Mouse (Mus musculus): ENCODE results near the gene Slc6a16. TPM values are rescaled to one million over a fixed set of nuclear protein-coding genes. Genes with fewer than 3 reads are reported as not detected.

Gene Slc6a16
- polyA plus RNA-seq, 1 experiment from 2014 or later = 0.11 TPM

- DNase-seq (ENCODE audit: low spot score) (no peak), ATAC-seq (ENCODE audit: insufficient read depth, low FRiP score, low TSS enrichment) (no peak)
- no peak overlapping the region for H3K4me3 ChIP-seq (ENCODE audit: low read depth, low read length)
- H3K27me3 ChIP-seq (ENCODE audit: control insufficient read depth, insufficient read depth, low read length) = no peaks in the 10 kb centered on the region
- no peak overlapping the region for H3K4me2 ChIP-seq (ENCODE audit: low read depth)
- H3K36me3 ChIP-seq (ENCODE audit: control insufficient read depth, insufficient read depth, low read length) = no peaks in the 10 kb centered on the region
- H3K9ac ChIP-seq (ENCODE audit: low read length) = no peak overlapping the region
- no peaks in the 10 kb centered on the region for H3K9me3 ChIP-seq (ENCODE audit: control insufficient read depth, low read length)
- WGBS = 65% methylated on average over 11 of the region's 11 CpGs
- H3K4me1 ChIP-seq (ENCODE audit: control insufficient read depth, insufficient read depth, low read length) = no peaks in the 10 kb centered on the region
- no peak overlapping the region for H3K27ac ChIP-seq (ENCODE audit: low read depth, low read length)
Measured at GRCm38 (mm10) chr7:45257063-45257840, 16.4 kb downstream of the Slc6a16 start.

DNA sequence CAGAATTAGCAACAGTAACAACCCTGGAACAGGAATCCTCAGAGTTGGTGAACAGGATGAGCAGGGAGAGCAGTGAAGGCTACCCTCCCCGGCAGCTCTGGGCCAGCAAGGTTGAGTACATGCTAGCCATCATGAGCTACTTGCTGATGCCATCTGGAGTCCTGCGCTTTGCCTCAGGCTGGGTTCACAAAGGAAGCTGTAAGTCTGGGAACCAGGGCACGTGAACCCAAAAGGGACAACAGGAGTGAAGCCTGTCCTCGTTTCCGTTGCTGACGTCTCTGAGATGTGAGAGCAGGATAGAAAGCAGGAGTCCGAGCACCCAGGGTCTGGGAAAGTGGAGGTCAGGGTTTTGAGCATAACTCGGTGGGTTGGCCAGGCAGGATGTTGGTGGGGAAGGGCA is 18.4 kb downstream of the Slc6a16 start:
- 85% methylated on average over 8 of the region's 8 CpGs for WGBS
- ATAC-seq (ENCODE audit: insufficient read depth, low FRiP score, low TSS enrichment) (no peak), DNase-seq (ENCODE audit: low spot score) (no peak)
- no peak overlapping the region for H3K4me2 ChIP-seq (ENCODE audit: low read depth)
- H3K9ac ChIP-seq (ENCODE audit: low read length) = no peak overlapping the region
- H3K36me3 ChIP-seq (ENCODE audit: control insufficient read depth, insufficient read depth, low read length) = no peaks in the 10 kb centered on the region
- H3K27ac ChIP-seq (ENCODE audit: low read depth, low read length) = no peak overlapping the region
- H3K4me1 ChIP-seq (ENCODE audit: control insufficient read depth, insufficient read depth, low read length) = no peaks in the 10 kb centered on the region
- no peaks in the 10 kb centered on the region for H3K9me3 ChIP-seq (ENCODE audit: control insufficient read depth, low read length)
- H3K4me3 ChIP-seq (ENCODE audit: low read depth, low read length) = no peak overlapping the region
- H3K27me3 ChIP-seq (ENCODE audit: control insufficient read depth, insufficient read depth, low read length) = no peaks in the 10 kb centered on the region

DNA sequence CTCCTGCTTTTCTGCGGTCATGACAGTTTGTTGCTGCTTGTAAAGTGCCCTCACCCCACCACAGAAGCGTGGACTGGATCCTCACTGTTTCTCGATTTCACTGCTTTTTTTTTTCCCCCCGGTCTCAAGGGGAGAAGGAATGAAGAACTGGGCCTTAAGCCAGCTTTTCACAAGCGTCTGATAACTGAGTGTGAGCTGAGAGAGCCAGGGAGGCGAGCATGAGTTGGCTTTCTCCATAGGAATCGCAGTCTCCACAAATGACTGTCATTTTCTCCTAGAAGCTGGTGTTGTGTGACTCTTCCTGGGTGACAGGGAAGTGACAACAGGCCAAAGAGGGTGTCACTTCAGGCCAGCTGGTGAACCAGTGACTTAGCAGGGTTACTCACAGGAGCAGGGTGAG is 21.4 kb downstream of the Slc6a16 start:
- ATAC-seq (ENCODE audit: insufficient read depth, low FRiP score, low TSS enrichment) = no peak
- Histone ChIP-seq H3K9ac (ENCODE audit: low read length) (no peak overlapping the region), H3K36me3 (ENCODE audit: control insufficient read depth, insufficient read depth, low read length) (no peaks in the 10 kb centered on the region), H3K9me3 (ENCODE audit: control insufficient read depth, low read length) (no peaks in the 10 kb centered on the region), H3K4me1 (ENCODE audit: control insufficient read depth, insufficient read depth, low read length) (no peaks in the 10 kb centered on the region), H3K27ac (ENCODE audit: low read depth, low read length) (no peak overlapping the region), H3K4me3 (ENCODE audit: low read depth, low read length) (no peak overlapping the region), H3K4me2 (ENCODE audit: low read depth) (no peak overlapping the region), H3K27me3 (ENCODE audit: control insufficient read depth, insufficient read depth, low read length) (no peaks in the 10 kb centered on the region)
- 63% methylated on average over 7 of the region's 7 CpGs for WGBS
- no peak for DNase-seq (ENCODE audit: low spot score)

GRCm38 (mm10) chr7:45263006-45263607 is 22.2 kb downstream of the Slc6a16 start:
- Histone ChIP-seq H3K27me3 (ENCODE audit: control insufficient read depth, insufficient read depth, low read length) (no peaks in the 10 kb centered on the region), H3K9me3 (ENCODE audit: control insufficient read depth, low read length) (no peaks in the 10 kb centered on the region), H3K4me2 (ENCODE audit: low read depth) (no peak overlapping the region), H3K9ac (ENCODE audit: low read length) (no peak overlapping the region), H3K4me3 (ENCODE audit: low read depth, low read length) (no peak overlapping the region), H3K4me1 (ENCODE audit: control insufficient read depth, insufficient read depth, low read length) (no peaks in the 10 kb centered on the region), H3K36me3 (ENCODE audit: control insufficient read depth, insufficient read depth, low read length) (no peaks in the 10 kb centered on the region), H3K27ac (ENCODE audit: low read depth, low read length) (no peak overlapping the region)
- WGBS = 76% methylated on average over 7 of the region's 7 CpGs
- DNase-seq (ENCODE audit: low spot score) (no peak), ATAC-seq (ENCODE audit: insufficient read depth, low FRiP score, low TSS enrichment) (no peak)

- no peaks in the 10 kb centered on the region for H3K36me3 ChIP-seq (ENCODE audit: control insufficient read depth, insufficient read depth, low read length)
- H3K9me3 ChIP-seq (ENCODE audit: control insufficient read depth, low read length) = no peaks in the 10 kb centered on the region
- WGBS = 79% methylated on average over 3 of the region's 3 CpGs
- H3K4me1 ChIP-seq (ENCODE audit: control insufficient read depth, insufficient read depth, low read length) = no peaks in the 10 kb centered on the region
- H3K27me3 ChIP-seq (ENCODE audit: control insufficient read depth, insufficient read depth, low read length) = no peaks in the 10 kb centered on the region
- DNase-seq (ENCODE audit: low spot score) = no peak
- H3K4me2 ChIP-seq (ENCODE audit: low read depth) = no peak overlapping the region
- no peak overlapping the region for H3K27ac ChIP-seq (ENCODE audit: low read depth, low read length)
- no peak for ATAC-seq (ENCODE audit: insufficient read depth, low FRiP score, low TSS enrichment)
- H3K4me3 ChIP-seq (ENCODE audit: low read depth, low read length) = no peak overlapping the region
- no peak overlapping the region for H3K9ac ChIP-seq (ENCODE audit: low read length)
Measured at GRCm38 (mm10) chr7:45264348-45264747, 23.5 kb downstream of the Slc6a16 start.

DNA sequence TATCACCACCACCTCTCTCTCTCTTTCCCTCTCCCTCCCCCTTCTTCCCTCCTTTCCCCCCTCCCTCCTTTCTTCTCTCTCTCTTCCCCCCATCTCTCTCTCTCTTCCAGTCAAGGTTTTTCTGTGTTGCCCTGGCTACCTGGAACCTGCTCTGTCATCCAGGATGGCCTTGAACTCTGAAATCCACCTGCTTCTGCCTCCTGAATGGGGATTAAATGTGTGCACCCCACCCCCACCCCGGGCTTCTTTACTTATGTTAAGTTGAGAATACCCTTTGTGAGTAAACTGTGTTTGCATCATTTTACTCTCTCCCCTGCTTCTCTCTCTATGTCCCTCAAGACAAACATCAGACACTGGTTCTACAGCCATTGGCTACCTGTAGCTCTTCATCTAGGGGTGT is 24.6 kb downstream of the Slc6a16 start:
- Histone ChIP-seq H3K4me1 (ENCODE audit: control insufficient read depth, insufficient read depth, low read length) (no peaks in the 10 kb centered on the region), H3K4me3 (ENCODE audit: low read depth, low read length) (no peak overlapping the region), H3K27me3 (ENCODE audit: control insufficient read depth, insufficient read depth, low read length) (no peaks in the 10 kb centered on the region), H3K9me3 (ENCODE audit: control insufficient read depth, low read length) (no peaks in the 10 kb centered on the region), H3K36me3 (ENCODE audit: control insufficient read depth, insufficient read depth, low read length) (no peaks in the 10 kb centered on the region), H3K9ac (ENCODE audit: low read length) (no peak overlapping the region), H3K4me2 (ENCODE audit: low read depth) (no peak overlapping the region), H3K27ac (ENCODE audit: low read depth, low read length) (no peak overlapping the region)
- 72% methylated on average over 1 of the region's 1 CpGs for WGBS
- ATAC-seq (ENCODE audit: insufficient read depth, low FRiP score, low TSS enrichment) = no peak
- no peak for DNase-seq (ENCODE audit: low spot score)

DNA sequence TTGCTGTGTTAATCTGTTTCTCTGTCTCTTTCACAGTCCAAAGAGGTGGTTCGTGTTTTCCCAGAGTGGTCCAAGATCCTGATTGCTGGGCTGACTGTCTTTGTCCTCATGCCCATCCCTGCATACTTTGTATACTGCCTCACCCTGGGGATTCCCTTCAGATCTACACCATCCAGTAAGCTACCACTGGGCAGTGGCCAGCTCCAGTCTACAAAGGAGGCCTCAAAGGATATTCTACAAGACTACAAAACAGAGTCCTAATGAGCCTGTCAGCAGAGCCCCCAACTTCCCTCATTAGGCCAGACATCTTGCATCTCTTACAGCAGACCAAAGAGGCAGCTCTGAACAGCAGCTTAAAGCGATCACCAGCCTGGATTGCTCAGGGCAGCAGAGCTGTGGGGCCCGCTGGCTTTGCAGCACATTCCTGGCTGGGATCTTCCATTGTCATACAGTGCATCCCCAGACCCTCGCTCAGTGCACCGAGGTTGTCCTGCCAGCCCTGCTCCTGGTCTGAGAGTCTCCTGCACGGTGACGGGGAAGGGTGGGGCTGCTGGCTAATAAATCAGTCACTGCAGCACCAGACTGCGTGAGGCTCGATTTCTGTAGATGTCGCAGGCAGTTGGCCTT is 32.0 kb downstream of the Slc6a16 start:
- no peak overlapping the region for H3K9ac ChIP-seq (ENCODE audit: low read length)
- H3K27ac ChIP-seq (ENCODE audit: low read depth, low read length) = no peak overlapping the region
- no peaks in the 10 kb centered on the region for H3K4me1 ChIP-seq (ENCODE audit: control insufficient read depth, insufficient read depth, low read length)
- H3K27me3 ChIP-seq (ENCODE audit: control insufficient read depth, insufficient read depth, low read length) = no peaks in the 10 kb centered on the region
- WGBS = 41% methylated on average over 10 of the region's 10 CpGs
- no peaks in the 10 kb centered on the region for H3K36me3 ChIP-seq (ENCODE audit: control insufficient read depth, insufficient read depth, low read length)
- DNase-seq (ENCODE audit: low spot score) = no peak
- H3K4me2 ChIP-seq (ENCODE audit: low read depth) = no peak overlapping the region
- H3K4me3 ChIP-seq (ENCODE audit: low read depth, low read length) = no peak overlapping the region
- no peak for ATAC-seq (ENCODE audit: insufficient read depth, low FRiP score, low TSS enrichment)
- H3K9me3 ChIP-seq (ENCODE audit: control insufficient read depth, low read length) = no peaks in the 10 kb centered on the region

DNA sequence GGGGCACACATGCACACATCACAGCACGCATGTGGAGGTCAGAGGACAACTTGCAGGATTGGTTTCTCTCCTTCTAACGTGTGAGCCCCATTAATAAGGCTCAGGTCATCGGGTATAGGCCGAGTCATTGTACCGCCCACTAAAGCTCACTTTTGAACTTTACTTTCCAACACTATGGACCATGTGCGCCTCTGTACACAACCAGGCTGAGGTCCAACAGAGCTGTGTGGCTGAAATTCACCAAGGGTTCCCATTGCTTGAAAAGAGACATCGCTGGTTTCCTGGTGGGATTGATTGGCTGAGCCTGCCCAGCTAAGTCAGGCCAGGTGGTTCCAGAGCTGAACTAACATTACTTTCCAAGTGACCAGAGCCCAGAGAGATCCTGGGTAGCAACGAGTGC is 32.8 kb downstream of the Slc6a16 start:
- DNase-seq (ENCODE audit: low spot score) (no peak), ATAC-seq (ENCODE audit: insufficient read depth, low FRiP score, low TSS enrichment) (no peak)
- no peaks in the 10 kb centered on the region for H3K9me3 ChIP-seq (ENCODE audit: control insufficient read depth, low read length)
- 88% methylated on average over 8 of the region's 8 CpGs for WGBS
- H3K9ac ChIP-seq (ENCODE audit: low read length) = no peak overlapping the region
- H3K4me3 ChIP-seq (ENCODE audit: low read depth, low read length) = no peak overlapping the region
- H3K27ac ChIP-seq (ENCODE audit: low read depth, low read length) = no peak overlapping the region
- H3K4me2 ChIP-seq (ENCODE audit: low read depth) = no peak overlapping the region
- H3K36me3 ChIP-seq (ENCODE audit: control insufficient read depth, insufficient read depth, low read length) = no peaks in the 10 kb centered on the region
- no peaks in the 10 kb centered on the region for H3K4me1 ChIP-seq (ENCODE audit: control insufficient read depth, insufficient read depth, low read length)
- no peaks in the 10 kb centered on the region for H3K27me3 ChIP-seq (ENCODE audit: control insufficient read depth, insufficient read depth, low read length)

All from neural tube, embryonic 11.5 days (tissue).